Mouse (Mus musculus): ENCODE data around the gene Abi3bp. TPM values are rescaled to one million over a fixed set of nuclear protein-coding genes. Genes with fewer than 3 reads are reported as not detected.

Abi3bp gene
- 2.7 and 2.8 TPM in 2 replicates for polyA plus RNA-seq (2015; fragmentation: Nextera tagmentation; extraction: Ambion mirVana)

DNA sequence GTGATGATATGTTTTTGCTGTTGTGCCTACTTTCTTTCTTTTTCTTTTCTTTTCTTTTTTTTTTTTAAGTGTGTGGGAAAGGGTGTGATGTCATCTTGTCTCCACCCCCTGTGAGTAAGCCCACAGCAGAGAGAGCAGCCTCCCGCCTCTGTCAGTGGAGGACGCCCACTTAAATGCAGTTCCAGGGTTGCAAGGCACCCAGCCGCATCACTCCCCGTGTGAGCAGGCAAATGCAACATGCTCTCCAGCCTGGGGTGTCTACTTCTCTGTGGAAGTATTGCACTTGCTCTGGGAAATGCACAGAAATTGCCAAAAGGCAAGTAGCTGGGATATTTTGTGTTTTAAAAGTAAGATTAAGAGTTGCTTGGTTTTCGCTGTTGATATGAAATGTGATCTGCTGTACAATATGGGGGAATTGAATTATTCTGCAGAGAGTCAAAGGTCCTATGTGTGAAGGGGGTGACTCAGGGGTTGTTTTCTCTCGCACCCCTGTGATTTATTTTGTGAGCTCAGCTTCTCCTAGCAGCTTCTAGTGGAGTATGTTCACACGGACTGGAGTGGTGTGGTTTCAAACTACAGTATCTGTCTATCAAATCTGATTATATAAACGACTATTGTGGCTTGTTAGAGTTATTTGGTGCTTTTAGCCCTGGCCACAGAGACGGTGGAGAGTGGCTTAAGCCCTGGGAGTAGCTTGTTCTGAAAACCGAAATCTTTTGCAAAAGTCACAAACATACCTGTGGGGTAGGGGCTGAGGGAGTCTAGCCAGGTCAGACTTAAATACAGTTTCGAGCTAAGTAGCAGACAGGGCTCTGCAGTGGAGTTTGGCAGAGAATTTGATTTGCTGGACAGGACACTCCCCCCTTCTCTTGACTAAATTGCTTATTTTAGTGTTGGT, at the start of gene Abi3bp:
Gene Abi3bp (plus strand): TSS at position 202 of the 898 bp plus-strand sequence.

DNA sequence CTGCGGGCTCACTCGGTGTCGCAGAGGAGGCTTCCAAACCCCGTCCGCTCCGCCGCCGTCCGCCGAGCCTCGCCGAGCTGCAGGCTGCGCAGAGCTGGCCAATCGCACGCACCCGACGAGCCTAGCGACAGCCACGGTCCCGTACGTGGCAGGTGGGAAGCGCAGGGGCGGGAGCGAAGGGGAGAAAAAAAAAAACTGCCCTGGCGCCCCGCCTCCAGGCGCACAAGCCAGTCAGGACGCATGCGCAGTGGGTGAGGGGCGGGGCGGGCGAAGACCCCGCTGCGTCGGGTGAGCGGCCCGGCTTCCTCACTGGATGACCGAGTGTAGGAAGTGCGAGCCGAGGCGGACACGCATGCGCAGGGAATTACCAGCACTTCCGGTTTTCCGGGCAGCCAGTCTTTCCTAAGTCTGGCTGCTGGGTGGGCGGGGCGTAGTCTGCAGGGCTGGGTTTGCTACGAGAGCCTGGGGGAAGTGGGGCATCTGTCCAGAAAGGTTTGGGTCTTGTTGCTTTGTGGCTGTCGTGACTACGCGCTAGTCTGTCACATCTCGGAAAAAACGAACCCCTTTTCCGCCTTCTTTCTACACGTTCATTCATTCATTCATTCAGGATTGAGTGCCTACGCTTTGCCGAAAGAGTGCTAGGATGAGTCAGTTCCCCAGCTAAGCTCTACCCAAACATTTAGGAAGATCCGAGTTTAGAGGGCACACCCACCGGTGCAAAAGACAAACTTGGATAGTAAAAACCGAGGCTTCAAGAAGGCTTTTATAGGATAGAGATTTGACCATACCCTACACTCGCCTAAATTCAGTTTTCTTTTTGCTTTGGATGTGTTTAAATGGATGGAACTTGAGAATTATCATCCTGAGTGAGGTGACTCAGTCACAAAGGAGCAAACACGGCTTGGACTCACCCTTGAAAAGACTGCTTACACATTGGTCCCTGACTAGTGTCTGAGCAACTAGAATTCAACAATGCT, 239.8 kb downstream of the Abi3bp start, which contains the start of gene Tfg:
Gene Tfg (minus strand): TSS at position 227 of the 977 bp plus-strand sequence.

Other genes starting within 250 kb of the Abi3bp start
- 150 and 151 TPM in 2 replicates for gene Tfg, start 239.6 kb downstream of the Abi3bp start, polyA plus RNA-seq (2015; fragmentation: Nextera tagmentation; extraction: Ambion mirVana)